Mouse (Mus musculus) heart, adult 8-10 months (tissue): ENCODE results near the gene Anln. TPM values are rescaled to one million over a fixed set of nuclear protein-coding genes. Genes with fewer than 3 reads are reported as not detected.

Experiments used
- DNase-seq: peaks from one replicate; pipeline ENCODE4 v3.0.0; 2022; ENCODE audit warnings: low spot score
- total RNA-seq, 4 experiments: library from RNA; stranded (reverse); gene quantifications; 2 replicates each; pipeline ENCODE4 v1.2.4; 2022

Gene Anln
- total RNA-seq, 4 experiments from 2014 or later: 0.84 to 2.0 (median 1.1) TPM

DNA sequence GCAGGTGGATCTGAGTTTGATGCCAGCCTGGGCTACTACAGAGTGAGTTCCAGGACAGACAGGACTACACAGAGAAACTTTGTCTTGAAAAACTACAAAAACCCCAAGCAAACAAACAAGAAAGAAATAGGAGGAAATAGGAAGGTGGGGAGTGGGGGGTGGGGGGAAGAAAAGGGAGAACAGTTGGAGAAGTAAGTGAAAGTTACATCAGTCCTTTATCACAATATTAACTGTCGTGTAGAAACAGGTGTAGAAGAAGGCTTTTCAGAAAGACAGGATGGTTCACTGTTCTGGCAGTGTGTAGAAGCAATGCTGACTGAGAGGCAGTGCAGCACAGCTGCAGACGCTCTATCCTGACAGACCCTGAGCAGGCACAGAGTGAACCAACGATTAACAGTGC is 14.0 kb upstream of the Anln start:
- DNase-seq: no peak

DNA sequence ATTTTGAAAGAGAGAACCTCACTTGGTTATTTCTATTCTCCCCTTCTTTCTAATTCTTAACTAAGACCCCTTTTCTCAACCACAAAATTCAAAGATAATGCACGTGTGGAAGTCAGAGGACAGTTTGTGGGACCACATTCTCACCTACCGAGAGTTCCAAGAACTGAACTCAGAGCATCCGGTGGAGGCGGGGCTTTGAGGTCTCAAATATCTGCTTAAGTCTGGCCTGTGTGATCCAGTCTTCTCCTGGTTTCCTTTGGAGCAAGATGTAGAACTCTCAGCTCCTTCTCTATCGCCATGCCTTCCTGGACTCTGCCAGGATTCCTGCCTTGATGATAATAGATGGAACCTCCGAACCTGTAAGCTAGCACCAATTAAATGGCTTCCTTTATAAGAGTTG is 13.0 kb upstream of the Anln start:
- no peak for DNase-seq

DNA sequence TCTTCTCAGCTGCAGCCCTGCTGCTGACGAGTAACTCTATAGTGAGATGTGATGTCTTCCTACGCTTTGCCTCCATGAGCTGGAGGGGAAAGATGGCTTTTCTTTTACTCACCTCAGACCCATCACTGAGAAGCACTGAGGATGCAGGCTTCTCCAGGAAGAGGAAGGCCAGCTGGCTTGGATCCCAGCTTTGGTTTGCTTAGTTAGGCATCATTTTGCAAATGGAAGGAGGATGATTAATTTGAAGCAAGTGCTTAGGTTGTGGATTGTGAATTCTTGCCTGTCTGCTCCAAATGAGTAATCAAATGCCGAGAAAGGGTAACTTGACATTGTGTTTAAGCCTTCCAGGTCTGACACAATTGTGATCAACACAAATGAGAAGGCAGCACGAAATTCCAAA is 10.0 kb upstream of the Anln start:
- no peak for DNase-seq

DNA sequence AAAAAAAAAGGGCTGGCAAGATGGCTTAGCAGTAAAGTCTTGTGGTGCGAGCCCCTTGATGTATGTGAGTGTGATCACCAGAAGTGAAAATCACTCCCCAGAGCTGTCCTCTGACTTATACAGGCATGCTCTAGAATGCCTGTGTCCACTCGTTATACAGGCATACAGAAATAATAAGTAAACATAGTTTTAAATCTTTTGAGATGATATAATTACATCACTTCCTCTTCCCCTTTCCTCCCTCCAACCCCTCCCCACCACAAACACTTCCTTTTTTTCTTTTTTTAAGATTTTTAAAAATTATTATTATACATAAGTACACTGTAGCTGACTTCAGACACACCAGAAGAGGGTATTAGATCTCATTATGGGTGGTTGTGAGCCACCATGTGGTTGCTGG is 5.7 kb upstream of the Anln start:
- DNase-seq: no peak

DNA sequence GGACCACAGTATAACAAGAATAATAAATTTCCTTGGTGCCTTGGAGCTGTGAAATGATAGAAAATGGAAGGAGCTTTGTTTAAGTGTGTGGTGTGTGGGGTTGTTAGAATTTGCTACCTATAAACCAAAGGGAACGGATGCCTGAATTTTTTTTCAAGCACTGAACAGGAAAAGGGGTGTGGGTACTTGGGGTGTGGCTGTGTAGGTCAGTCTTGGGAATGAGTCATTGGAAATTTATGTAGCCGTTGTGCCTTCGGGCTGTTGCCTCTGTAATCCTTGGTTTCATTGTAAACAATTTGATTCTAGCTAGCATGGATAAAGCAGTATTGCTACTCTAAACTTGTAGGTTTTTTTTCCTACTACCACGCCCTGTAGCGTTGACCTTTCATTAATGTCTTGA is 1.4 kb upstream of the Anln start:
- no peak for DNase-seq

DNA sequence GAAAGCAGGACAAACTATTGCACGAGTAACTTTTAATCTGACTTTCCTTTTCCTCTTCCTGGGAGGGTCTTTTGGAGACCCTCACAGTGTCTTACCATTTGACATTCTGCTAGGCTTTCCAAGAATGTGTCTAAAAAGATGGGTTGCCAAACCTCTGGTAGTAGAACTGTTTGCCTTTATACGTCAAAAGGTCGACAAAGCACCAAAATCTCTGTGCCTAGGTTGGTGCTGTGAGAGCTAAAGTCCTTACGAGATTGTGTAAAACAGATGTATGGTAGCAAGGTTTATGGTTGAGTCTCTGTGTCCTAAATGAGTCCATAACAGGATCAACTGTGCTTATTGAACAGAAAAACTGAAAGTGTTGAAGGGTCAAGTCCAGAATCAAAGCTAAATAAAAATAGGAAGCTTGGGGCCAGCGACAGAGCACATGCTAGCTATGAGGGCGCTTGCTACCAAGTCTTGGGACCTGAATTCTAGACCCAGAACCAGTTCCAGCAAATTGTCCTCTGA is 803 bp upstream of the Anln start:
- DNase-seq: no peak

DNA sequence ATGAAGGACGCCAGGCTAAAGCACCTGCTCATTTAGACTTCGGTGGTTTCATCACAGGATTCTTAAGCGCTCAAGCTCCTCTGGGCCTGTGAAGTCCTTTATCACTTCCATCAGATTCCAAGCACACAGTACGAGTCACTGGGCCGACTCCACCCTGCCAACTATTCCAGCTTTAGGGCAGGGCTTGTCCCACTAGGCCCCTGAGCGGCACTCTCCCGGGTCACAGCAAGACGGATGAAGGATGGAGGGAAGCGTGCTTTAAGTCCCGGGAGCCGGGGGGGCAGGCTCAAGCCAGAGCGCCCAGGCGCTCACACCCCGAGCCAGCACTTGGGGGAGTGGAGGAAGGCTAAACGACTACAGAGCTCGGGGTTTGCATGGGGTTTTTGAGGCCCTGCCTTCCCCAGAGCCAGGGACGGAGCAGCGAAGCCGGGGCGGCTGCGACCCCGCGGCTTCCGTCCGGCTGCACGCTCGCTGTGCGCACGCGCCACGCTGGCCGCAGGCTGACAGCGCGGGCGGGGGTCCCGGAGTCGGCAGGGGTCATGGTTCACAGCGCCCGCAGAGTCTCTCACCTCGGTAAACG is 497 bp downstream of the Anln start:
- no peak for DNase-seq

DNA sequence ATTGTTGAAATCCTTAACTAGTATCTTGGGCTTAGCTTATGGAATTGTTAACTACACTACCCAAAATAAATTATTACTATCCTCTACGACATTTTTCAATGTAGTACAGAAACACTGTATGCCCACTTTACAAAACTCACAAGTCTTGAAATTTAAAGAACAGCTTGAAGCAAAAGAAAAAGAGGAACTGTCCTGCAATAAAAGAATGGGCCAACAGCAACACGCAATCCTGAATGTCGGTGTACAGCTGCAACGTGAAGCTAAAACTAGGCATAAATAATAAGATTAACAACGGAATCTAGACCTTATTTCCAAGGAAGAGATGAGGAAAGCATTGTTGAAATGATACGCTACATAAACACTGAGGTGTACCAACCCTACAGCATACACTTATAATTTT is 1.1 kb downstream of the Anln start:
- no peak for DNase-seq

DNA sequence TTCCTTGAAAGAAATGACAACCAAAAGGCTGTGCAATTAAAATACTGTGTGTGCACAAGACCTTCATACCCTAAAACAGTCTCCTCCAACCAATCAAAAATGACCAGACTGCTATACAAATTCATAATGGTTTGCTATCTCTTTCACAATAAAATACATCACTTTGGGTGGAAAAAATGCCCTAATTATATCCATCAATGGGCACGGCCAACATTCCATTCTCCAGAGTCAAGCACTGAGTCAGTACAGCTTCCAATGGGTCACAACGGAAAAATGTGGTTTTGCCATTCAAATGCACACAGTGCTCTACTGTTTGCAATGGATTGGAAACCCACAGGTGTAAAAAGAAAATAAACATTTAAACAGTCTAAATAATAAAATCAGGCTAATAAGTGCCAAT is 3.1 kb downstream of the Anln start:
- DNase-seq: no peak

DNA sequence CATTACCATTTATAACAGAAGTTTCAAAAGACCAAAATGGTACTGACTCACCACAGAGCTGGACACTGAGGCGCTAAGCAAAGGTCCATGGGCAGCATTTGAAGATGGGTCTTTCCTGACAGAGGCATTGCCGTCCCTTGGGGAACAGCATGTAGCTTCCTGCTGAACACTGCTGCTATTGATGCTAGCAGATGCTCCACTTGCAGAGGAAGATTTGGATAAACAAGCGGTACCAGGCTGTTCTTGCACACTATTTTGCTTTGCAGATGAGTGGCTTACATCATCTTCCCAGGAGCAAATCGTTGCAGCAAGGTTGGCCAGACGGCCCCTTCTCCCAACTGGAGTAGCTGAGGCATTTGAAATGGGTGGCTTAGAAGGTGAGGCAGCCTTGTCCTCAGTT is 12.9 kb downstream of the Anln start:
- no peak for DNase-seq

DNA sequence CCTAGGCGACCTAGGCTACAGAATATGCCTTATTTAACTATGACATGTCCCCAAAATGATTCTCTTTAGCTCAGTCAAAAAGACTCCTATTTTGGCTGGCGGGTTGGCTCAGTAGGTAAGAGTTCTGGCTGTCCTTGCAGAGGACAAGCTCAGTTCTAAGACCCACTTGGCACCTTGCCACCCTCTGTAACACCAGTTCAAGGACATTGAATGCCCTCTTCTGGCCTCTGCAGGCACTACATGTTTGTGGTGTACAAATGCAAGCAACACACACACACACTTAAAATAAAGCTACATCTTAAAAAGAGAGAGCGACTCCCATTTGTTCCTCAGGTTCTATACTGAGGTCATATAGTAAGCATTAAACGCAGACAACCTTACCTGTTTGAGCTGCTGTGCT is 16.2 kb downstream of the Anln start:
- no peak for DNase-seq

DNA sequence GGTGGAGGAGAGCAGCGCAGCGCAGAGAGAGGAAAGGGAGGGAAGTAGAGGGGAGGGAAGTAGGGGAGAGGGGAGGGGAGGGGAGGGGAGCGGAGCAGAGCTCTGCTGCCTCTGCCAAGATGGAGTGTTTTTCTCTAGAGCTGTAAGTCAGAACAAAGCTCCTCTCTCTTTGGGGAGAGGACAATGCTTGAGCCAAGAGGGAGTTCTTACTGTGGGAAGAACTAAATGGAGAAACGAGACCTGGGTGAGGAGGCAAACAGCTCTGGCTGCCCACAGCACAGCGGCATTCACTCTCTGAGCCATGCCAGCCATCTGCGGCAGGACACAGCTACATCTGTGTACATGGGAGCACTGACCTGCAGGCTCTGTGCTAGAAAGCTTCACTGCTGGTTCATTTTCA is 21.0 kb downstream of the Anln start:
- no peak for DNase-seq

DNA sequence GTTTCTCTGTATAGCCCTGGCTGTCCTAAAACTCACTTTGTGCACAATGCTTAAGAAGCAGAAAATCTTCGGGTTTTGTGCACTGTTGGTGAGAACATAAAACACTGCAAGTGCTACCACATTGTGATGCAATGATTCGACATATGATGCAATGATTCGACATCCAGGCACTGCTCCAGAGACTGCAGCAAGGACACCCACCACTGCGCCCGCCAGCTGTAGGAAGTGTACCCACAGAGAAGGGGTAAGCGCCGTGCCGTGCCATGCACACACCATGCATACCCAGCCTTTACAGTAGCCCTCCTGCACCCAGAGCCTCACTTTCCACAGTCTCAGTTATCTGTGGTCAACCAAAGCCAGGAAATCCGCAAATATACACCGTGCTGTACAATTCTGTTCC is 22.4 kb downstream of the Anln start:
- DNase-seq: no peak

DNA sequence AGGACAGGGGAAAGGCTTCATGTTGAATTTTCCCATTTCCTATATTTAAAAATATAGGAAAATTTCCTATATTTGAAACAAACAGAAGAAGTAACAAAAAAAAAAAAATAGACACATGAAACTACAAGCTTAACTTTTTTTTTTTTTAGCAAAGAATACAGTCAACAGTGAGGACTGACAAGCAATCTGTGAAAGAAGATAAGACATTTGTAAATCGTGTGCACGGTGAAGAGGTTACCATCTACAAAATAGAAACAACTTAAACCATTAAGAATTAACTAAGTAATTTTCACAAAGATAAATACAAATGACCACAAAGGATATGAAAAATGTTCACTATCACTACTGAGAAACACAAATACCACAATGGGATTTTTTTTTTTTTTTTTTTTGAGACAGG is 22.8 kb downstream of the Anln start:
- no peak for DNase-seq

DNA sequence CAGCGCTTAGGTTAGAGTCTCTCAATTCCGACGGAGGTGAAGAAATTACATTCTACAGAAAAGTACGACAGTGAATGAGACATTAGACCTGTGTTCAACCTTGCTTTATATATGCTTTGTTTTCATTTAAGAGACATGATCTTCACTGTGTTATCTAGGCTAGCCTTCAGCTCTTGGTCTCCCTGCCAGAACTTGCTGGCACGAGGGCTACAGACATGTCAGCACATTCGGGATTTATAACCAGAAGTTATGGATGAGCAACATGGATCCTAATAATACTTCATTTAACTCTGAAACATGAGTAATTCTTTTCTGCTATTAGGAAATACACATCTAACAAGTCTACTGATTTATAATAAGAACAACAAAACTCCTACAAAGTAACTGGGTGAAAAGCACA is 28.1 kb downstream of the Anln start:
- DNase-seq: no peak

DNA sequence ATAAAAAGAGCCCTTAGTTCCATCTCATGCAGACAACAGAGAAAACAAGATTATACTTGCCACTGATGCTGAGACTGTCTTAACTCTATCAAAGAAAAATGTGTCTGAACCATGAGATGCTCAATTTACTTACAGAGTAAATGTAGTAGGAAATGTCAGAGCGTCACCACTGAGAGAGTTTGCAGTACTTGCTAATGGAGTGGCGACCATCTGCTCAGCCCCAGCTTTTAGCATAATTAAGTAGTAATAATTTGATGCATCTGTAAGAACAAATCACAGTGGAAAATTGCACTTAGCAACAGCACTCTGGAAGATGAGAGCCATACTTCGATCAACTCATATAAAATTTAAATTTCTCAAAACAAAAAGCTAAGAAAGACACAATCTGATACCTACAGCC is 33.1 kb downstream of the Anln start:
- DNase-seq: no peak

DNA sequence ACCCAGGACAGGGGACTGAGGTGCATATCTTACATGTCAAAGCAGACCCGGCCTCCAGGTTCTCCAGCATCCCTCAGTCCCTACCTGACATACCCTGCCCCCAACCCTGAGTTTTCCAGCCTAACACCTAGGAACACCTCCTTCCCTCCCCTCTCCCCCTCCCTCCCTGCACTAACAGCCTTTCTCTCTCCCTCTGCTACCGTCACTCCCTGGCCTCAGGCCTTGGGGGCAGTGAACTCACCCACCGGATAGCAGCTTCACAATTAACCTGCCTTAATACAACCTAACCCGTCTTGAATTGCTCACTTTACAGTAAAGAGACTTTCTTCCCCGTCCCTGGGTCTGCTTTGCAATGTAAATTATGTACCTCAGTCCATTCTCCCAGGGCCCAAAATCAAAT is 35.1 kb downstream of the Anln start:
- DNase-seq: no peak

DNA sequence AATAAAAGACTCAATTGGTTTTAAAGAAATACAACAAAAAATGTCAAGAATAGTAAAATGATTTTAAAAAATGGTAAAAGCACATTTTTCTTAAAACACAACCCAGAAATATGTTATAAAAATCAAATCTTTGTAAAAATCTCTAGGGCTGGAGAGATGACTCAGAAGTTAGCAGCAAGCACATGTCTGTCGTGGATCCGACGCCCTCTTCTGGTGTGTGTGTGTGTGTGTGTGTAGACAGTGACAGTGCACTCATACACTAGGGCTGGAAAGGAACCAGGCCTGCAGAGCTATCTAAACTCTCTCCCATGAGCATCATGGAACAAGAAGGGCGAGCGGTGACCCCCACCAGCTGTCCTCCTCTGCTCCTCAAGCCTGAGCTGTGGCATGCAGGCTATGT is 35.5 kb downstream of the Anln start:
- no peak for DNase-seq

DNA sequence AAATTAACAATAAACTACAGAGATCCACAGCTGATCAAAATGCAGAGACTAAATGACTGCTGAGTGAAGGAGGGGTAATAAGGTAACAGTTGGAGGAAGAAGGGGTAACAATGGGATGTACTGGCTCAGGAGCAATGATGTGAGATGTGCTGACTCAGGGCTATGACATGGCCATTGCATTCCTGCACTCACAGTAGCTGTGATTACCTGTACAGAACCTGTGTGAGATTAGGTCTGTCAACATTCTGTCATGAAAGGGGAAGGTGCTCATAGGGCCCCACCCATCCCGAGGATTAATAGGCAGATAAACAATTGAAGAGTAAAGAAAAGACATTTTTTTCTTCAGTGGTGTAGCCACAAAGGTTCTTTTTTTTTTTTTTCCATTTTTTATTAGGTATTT is 48.7 kb downstream of the Anln start:
- no peak for DNase-seq

DNA sequence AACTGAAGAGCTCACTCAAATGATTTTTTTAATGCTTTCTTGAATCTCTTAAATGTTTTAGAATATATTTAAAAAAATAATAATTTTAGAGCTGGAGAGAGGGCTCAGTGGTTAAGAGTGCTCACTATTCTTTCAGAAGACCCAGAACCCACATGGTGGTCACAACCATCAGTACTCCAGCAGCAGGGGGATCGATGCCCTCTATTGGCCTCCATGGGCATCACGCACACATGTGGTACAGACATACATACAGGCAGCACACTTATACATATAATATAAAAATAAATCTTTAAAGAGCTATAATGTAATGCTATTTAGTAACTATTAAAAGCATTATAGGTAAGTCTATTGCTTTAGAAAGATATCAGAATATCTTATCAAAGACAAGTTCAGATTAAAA is 51.8 kb downstream of the Anln start:
- DNase-seq: no peak

DNA sequence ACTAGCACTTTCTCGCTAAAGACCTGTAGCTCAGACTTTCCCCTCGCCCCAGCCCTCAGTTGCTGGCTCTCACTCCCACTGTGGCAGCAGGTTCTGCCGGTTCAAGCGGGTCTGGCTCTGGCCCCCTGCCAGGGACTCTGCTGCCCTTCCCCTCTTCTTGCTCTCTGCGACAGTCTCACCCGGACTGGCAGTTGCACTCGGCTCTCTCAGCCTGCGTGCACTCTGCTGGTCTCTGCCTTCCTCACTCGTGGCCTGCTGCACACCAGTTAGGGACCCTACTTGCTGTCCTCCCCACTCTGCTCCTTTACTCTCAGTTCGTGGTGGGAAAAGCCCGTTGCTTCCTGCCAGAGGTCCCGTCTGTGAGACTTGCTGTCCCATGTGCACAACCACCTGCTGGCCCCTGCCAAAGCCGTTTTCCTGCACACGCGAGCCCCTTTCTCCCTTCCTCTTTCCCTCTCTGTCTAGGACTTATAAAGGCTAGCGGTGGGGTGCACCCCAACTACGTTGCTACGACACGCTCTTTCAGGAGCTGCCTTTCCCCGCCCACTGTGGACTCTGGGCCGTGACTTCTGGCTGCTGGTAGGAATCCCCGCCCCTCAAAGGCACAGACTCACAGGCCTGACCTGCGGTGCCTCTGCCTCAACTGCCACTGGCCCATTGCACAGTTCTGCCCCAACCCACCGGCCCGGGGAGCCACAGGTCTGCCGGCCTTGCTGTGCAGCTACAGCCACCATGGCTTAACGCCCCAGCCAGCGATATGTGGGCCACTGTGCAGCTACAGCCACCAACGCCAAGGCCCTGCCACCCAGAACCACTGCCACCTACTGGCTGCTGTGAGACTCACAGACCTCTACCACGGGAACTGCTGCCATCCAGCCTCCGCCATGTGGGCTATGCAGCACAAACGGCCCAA is 61.3 kb downstream of the Anln start:
- DNase-seq: peak; percentile 88

DNA sequence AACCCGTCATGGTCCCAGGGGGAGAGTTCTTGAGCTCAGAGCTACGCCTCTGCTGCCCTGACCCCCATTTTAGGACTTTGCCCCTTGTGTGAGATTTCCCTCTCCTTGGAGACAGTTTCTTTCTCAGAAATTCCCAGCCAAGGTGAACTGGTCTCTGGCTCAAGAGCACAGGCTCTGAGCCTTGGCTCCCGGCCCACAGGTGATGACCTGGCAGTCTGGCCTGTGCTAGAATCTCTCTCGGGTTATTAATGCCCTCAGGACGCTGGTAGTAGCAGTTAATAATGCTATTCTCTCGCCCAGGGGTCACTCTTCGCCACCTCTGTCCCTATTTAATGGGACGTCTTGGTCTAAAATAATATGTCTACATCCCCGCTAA is 61.9 kb downstream of the Anln start:
- DNase-seq: no peak

DNA sequence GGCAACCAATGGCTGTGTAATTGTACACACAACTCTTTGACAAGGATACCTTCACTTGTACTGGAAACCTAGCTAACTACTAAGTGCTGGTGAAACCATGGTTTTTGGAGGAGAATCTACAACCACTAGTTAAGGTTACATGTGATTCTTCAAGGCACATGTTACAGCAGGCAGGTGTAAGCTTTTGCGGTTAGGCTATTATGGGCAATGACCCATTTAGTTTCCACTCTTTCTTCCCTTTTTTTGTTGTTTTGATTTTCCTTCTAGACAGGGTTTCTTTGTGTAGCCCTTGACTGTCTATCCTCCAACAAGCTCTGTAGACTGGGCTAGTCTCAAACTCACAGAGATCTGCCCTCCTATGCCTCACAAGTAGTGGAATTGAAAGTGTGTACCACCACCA is 64.4 kb downstream of the Anln start:
- no peak for DNase-seq
